In the genomic region with DNA sequence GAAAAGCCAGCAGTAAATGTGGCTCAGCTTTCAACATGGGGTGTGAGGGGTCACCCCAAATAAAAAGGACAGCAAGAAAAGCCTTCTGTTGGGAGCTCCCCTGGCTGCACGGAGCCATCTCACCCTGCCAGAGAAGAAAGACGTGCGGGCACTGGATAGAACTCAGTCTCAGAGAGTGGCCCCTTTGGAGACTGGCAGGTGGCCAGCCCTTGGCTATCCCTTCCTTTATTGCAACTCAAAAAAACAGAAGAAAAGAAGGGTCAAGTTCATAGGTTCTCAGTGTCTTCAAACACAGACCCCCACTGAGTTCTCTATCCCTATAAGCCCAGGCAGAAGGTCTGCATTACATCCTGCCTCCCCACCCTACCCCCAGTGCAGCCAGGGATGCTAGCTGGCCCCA, we compare ENCODE assay signal across 13 mouse cellular contexts.
"Had no signal": no experiment of that assay in that cellular context is flagged by ENCODE, and none has a peak within 500 bp of the region (broad histone marks: within the 10 kb centered on the region; RNA-seq: fewer than 3 reads in every experiment).

No protein-coding gene starts in this region.

- H3K9ac ChIP-seq: limb, embryonic 15.5 days; liver, embryonic 12.5 days; lung, embryonic 14.5 days; neural tube, embryonic 15.5 days had no signal

- H3K4me3 ChIP-seq: left cerebral cortex, adult 2 months; limb, embryonic 15.5 days; liver, embryonic 12.5 days; midbrain, embryonic 10.5 days; myocyte; neural tube, embryonic 15.5 days had no signal

- DNase-seq: kidney, postnatal 14 days; lung, embryonic 14.5 days; lung, postnatal 10 days; lung, postnatal 4 days; midbrain, embryonic 14.5 days; right cerebral cortex, adult 18-20 months; right cerebral cortex, postnatal 25 days had no signal

- H3K27ac ChIP-seq: left cerebral cortex, adult 2 months; limb, embryonic 15.5 days; liver, embryonic 12.5 days; midbrain, embryonic 10.5 days; neural tube, embryonic 15.5 days had no signal

- H3K36me3 ChIP-seq: limb, embryonic 15.5 days; liver, embryonic 12.5 days had no signal

- H3K9me3 ChIP-seq: limb, embryonic 15.5 days; liver, embryonic 12.5 days; midbrain, embryonic 10.5 days; neural tube, embryonic 15.5 days had no signal

- ATAC-seq: liver, embryonic 12.5 days had no signal

- H3K4me2 ChIP-seq: limb, embryonic 15.5 days; liver, embryonic 12.5 days; lung, embryonic 14.5 days; neural tube, embryonic 15.5 days had no signal

- H3K27me3 ChIP-seq: limb, embryonic 15.5 days; liver, embryonic 12.5 days; neural tube, embryonic 15.5 days had no signal
